Mouse (Mus musculus): ENCODE measurements around the gene Eif2b4. TPM values are rescaled to one million over a fixed set of nuclear protein-coding genes. Genes with fewer than 3 reads are reported as not detected.

Eif2b4 gene
- total and polyA plus RNA-seq, 2 experiments from 2014 or later: 36.7 to 60.7 TPM

GRCm38 (mm10) chr5:31198616-31199320 lies 5.5 kb upstream of the Eif2b4 start:
- DNase-seq (ENCODE audit: low spot score) (no peak), ATAC-seq (ENCODE audit: insufficient read depth, low read depth) (no peak)
- WGBS: 81% methylated on average over 5 of the region's 5 CpGs
- TF ChIP-seq EP300 (IDR thresholded peaks at IDR 0.05; ENCODE audit: low read depth): no peak
- no peak for TF ChIP-seq CTCF (IDR thresholded peaks at IDR 0.05; ENCODE audit: low read depth)
- Histone ChIP-seq H3K36me3 (replicated peaks; ENCODE audit: control insufficient read depth, insufficient read depth, low read length) (peaks cover 68% of the 10 kb centered on the region), H3K27ac (ENCODE audit: low read depth) (no peak overlapping the region), H3K4me3 (ENCODE audit: low read depth, low read length) (no peak overlapping the region), H3K4me2 (ENCODE audit: low read depth, low read length) (no peak overlapping the region), H3K9me3 (replicated peaks; ENCODE audit: control insufficient read depth, low read length) (0 out of 2 replicates have a peak, but pooled peaks cover 4% of the 10 kb centered on the region), H3K27me3 (ENCODE audit: control insufficient read depth, insufficient read depth, low read length) (no peaks in the 10 kb centered on the region), H3K9ac (replicated peaks; ENCODE audit: low read depth, low read length) (no peak overlapping the region), H3K4me1 (ENCODE audit: control insufficient read depth, insufficient read depth) (peaks cover 15% of the 10 kb centered on the region)

- Histone ChIP-seq H3K4me2 (ENCODE audit: low read depth, low read length) (no peak overlapping the region), H3K27ac (ENCODE audit: low read depth) (no peak overlapping the region), H3K4me1 (ENCODE audit: control insufficient read depth, insufficient read depth) (peaks cover 16% of the 10 kb centered on the region), H3K27me3 (ENCODE audit: control insufficient read depth, insufficient read depth, low read length) (no peaks in the 10 kb centered on the region), H3K36me3 (replicated peaks; ENCODE audit: control insufficient read depth, insufficient read depth, low read length) (peaks cover 62% of the 10 kb centered on the region), H3K4me3 (ENCODE audit: low read depth, low read length) (no peak overlapping the region), H3K9me3 (replicated peaks; ENCODE audit: control insufficient read depth, low read length) (0 out of 2 replicates have a peak, but pooled peaks cover 4% of the 10 kb centered on the region), H3K9ac (replicated peaks; ENCODE audit: low read depth, low read length) (no peak overlapping the region)
- TF ChIP-seq EP300 (IDR thresholded peaks at IDR 0.05; ENCODE audit: low read depth) (no peak), CTCF (IDR thresholded peaks at IDR 0.05; ENCODE audit: low read depth) (no peak)
- no peak for ATAC-seq (ENCODE audit: insufficient read depth, low read depth)
- WGBS: 77% methylated on average over 9 of the region's 9 CpGs
- DNase-seq (ENCODE audit: low spot score): no peak
These were observed 4.9 kb upstream of the Eif2b4 start for GRCm38 (mm10) chr5:31198170-31198569.

GRCm38 (mm10) chr5:31197072-31197471 lies 3.8 kb upstream of the Eif2b4 start:
- Histone ChIP-seq H3K9me3 (replicated peaks; ENCODE audit: control insufficient read depth, low read length) (0 out of 2 replicates have a peak, but pooled peaks cover 4% of the 10 kb centered on the region), H3K27ac (ENCODE audit: low read depth) (no peak overlapping the region), H3K4me2 (ENCODE audit: low read depth, low read length) (no peak overlapping the region), H3K36me3 (replicated peaks; ENCODE audit: control insufficient read depth, insufficient read depth, low read length) (peaks cover 58% of the 10 kb centered on the region), H3K4me3 (ENCODE audit: low read depth, low read length) (no peak overlapping the region), H3K9ac (replicated peaks; ENCODE audit: low read depth, low read length) (no peak overlapping the region), H3K27me3 (ENCODE audit: control insufficient read depth, insufficient read depth, low read length) (no peaks in the 10 kb centered on the region), H3K4me1 (ENCODE audit: control insufficient read depth, insufficient read depth) (peaks cover 14% of the 10 kb centered on the region)
- 94% methylated on average over 12 of the region's 12 CpGs for WGBS
- TF ChIP-seq EP300 (IDR thresholded peaks at IDR 0.05; ENCODE audit: low read depth) (no peak), CTCF (IDR thresholded peaks at IDR 0.05; ENCODE audit: low read depth) (no peak)
- no peak for ATAC-seq (ENCODE audit: insufficient read depth, low read depth)
- no peak for DNase-seq (ENCODE audit: low spot score)

GRCm38 (mm10) chr5:31196207-31196606 lies 3.0 kb upstream of the Eif2b4 start:
- no peak for DNase-seq (ENCODE audit: low spot score)
- peaks cover 58% of the 10 kb centered on the region for H3K36me3 ChIP-seq (replicated peaks; ENCODE audit: control insufficient read depth, insufficient read depth, low read length)
- WGBS: 90% methylated on average over 10 of the region's 10 CpGs

GRCm38 (mm10) chr5:31195671-31196070 lies 2.4 kb upstream of the Eif2b4 start:
- WGBS: 82% methylated on average over 4 of the region's 4 CpGs
- H3K4me2 ChIP-seq (ENCODE audit: low read depth, low read length): no peak overlapping the region
- DNase-seq (ENCODE audit: low spot score): no peak
- H3K4me1 ChIP-seq (ENCODE audit: control insufficient read depth, insufficient read depth): peaks cover 15% of the 10 kb centered on the region
- TF ChIP-seq CTCF (IDR thresholded peaks at IDR 0.05; ENCODE audit: low read depth) (no peak), EP300 (IDR thresholded peaks at IDR 0.05; ENCODE audit: low read depth) (no peak)
- no peaks in the 10 kb centered on the region for H3K27me3 ChIP-seq (ENCODE audit: control insufficient read depth, insufficient read depth, low read length)
- no peak overlapping the region for H3K4me3 ChIP-seq (ENCODE audit: low read depth, low read length)
- H3K27ac ChIP-seq (ENCODE audit: low read depth): no peak overlapping the region
- H3K9ac ChIP-seq (replicated peaks; ENCODE audit: low read depth, low read length): no peak overlapping the region
- ATAC-seq (ENCODE audit: insufficient read depth, low read depth): no peak
- peaks cover 63% of the 10 kb centered on the region for H3K36me3 ChIP-seq (replicated peaks; ENCODE audit: control insufficient read depth, insufficient read depth, low read length)
- H3K9me3 ChIP-seq (replicated peaks; ENCODE audit: control insufficient read depth, low read length): 0 out of 2 replicates have a peak, but pooled peaks cover 4% of the 10 kb centered on the region

More at GRCm38 (mm10) chr5:31196207-31196606, 3.0 kb upstream of the Eif2b4 start:
- Histone ChIP-seq H3K9ac (replicated peaks; ENCODE audit: low read depth, low read length) (no peak overlapping the region), H3K27ac (ENCODE audit: low read depth) (no peak overlapping the region), H3K4me2 (ENCODE audit: low read depth, low read length) (no peak overlapping the region), H3K27me3 (ENCODE audit: control insufficient read depth, insufficient read depth, low read length) (no peaks in the 10 kb centered on the region), H3K9me3 (replicated peaks; ENCODE audit: control insufficient read depth, low read length) (0 out of 2 replicates have a peak, but pooled peaks cover 4% of the 10 kb centered on the region), H3K4me3 (ENCODE audit: low read depth, low read length) (no peak overlapping the region), H3K4me1 (ENCODE audit: control insufficient read depth, insufficient read depth) (peaks cover 15% of the 10 kb centered on the region)
- ATAC-seq (ENCODE audit: insufficient read depth, low read depth): no peak
- TF ChIP-seq CTCF (IDR thresholded peaks at IDR 0.05; ENCODE audit: low read depth) (no peak), EP300 (IDR thresholded peaks at IDR 0.05; ENCODE audit: low read depth) (no peak)

Data from heart, postnatal 0 days (tissue).